Mouse (Mus musculus) lung, embryonic 14.5 days (tissue): Measurements from ENCODE around the gene Tubg1. TPM values are rescaled to one million over a fixed set of nuclear protein-coding genes. Genes with fewer than 3 reads are reported as not detected.
A peak's percentile ranks its signal among the peaks of the same experiment; 100 is the strongest.

Experiments used
- ATAC-seq: fragments of 200-750 bp; cut with Nextera tagmentation; 2 replicates; pipeline ENCODE4 v1.8.0; 2017; ENCODE audit warnings: mild to moderate bottlenecking, moderate TSS enrichment, moderate library complexity; ENCODE audit not compliant: insufficient read depth
- DNase-seq: peaks from one replicate; pipeline ENCODE4 v3.0.0-alpha.2; 2015
- H3K27ac ChIP-seq: fragments of 300-500 bp; sonication (generic); 2 replicates; pipeline ENCODE4 v1.5.1; 2014; ENCODE audit warnings: low read depth, mild to moderate bottlenecking, moderate library complexity
- H3K27me3 ChIP-seq: fragments of 300-500 bp; sonication (generic); 2 replicates; pipeline ENCODE4 v1.6.1; 2014; ENCODE audit warnings: low read length, control low read depth; ENCODE audit not compliant: insufficient read depth
- H3K36me3 ChIP-seq: fragments of 300-500 bp; sonication (generic); 2 replicates; pipeline ENCODE4 v1.6.1; 2014; ENCODE audit warnings: control low read depth; ENCODE audit not compliant: insufficient read depth
- H3K4me1 ChIP-seq: fragments of 300-500 bp; sonication (generic); 2 replicates; pipeline ENCODE4 v1.6.1; 2014; ENCODE audit warnings: antibody characterized with exemption, control low read depth; ENCODE audit not compliant: insufficient read depth
- H3K4me2 ChIP-seq: fragments of 300-500 bp; sonication (generic); 2 replicates; pipeline ENCODE4 v1.6.1; 2014; ENCODE audit warnings: mild to moderate bottlenecking
- H3K4me3 ChIP-seq: fragments of 300-500 bp; sonication (generic); 2 replicates; pipeline ENCODE4 v1.5.1; 2014; ENCODE audit warnings: low read depth, low read length
- H3K9ac ChIP-seq: fragments of 300-500 bp; sonication (generic); 2 replicates; pipeline ENCODE4 v1.6.1; 2014
- H3K9me3 ChIP-seq: fragments of 300-500 bp; sonication (generic); 2 replicates; pipeline ENCODE4 v1.6.1; 2016; ENCODE audit warnings: low read depth, low read length, control low read depth
- CTCF ChIP-seq: IDR thresholded peaks from 2 replicates; pipeline ENCODE4 v1.5.1; 2016; ENCODE audit warnings: antibody characterized with exemption, low read depth
- WGBS: fragments of 180-500 bp; shearing (Covaris S2); extraction: QIAGEN DNeasy Blood & Tissue Kit; methylation state at CpG from one replicate; pipeline ENCODE4 v1.1.7; 2014; 5-methylcytosine and 5-hydroxymethylcytosine counted together
- polyA plus RNA-seq: library from polyadenylated mRNA; unstranded; fragments of >200 nt; fragmentation: Nextera tagmentation; extraction: Ambion mirVana; gene quantifications from 2 replicates; pipeline ENCODE4 v1.2.1, GENCODE M21; 2014

Gene Tubg1
- polyA plus RNA-seq, 1 experiment from 2014 or later: 96.0 TPM

DNA sequence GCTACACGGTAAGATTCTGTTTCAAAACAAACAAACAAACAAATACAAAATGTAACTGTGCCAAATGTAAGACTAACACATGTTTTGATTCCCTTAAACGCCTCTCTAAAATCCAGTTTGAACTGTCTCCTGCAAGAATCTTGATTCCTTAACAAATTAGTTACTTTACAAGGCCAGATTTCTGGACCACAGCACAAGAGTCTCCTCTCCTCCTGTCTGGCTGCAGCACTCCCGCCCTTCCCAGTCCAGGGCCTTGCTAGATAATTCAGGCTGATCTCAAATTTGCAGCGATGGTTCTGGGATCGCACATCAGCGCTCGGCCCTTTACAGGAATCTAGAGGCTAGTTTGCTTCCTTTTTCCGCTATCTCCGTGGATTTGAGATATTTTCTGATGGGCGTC, 38.1 kb upstream of the Tubg1 start:
- DNase-seq: no peak
- H3K9ac ChIP-seq: peak overlapping the region; percentile 87
- 4% methylated on average over 10 of the region's 10 CpGs for WGBS

DNA sequence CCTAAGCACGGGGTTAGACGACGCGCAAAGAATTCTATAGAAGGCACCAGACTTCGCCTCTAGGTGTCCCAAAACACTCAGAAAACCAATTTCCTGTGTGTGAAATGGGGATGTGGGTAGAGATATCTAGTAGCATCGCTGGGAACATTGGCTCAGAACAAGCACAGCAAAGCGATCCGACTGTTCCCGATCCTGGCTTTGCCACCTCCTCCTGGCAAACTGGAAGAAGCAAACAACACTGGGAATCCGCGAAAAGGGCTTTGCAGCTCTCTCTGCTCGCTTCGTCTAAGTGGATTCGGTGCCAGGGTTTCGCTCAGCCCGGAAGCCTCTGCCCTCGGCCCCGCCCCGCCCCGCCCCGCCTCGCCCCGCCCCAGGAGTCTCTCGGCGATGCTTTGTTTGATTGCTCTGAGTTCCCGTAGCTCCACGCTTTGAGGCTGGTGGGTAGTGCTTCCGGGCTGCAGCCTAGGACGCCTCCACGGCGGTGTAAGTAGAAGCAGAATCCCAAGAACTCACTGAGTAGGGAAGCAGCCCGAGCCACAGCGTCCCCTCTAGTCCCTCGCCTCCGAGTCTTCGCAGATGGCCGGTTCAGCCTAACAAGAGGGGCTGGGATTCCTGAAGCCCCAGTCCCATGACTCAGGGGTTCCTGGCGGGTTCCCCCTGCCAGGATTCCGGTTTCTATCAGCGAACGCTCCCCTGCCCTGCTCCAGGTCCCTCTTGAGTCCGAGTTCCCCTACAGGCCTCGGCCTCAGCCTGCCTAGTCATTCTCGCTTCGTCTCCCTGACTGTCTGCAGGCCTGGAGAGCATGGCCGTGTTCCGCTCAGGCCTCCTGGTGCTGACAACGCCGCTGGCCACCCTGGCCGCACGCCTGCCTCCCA, 37.3 kb upstream of the Tubg1 start, which contains the start of gene Coasy:
Coasy (plus strand) TSS at position 358 of the 875 bp plus-strand sequence.
- Histone ChIP-seq H3K9ac (peak within 1 kb of the TSS; percentile 87), H3K27me3 (peaks cover 44% of the 10 kb centered on the region), H3K9me3 (no peaks in the 10 kb centered on the region), H3K36me3 (peaks cover 12% of the 10 kb centered on the region; the same call in 1 of the 2 replicates), H3K4me1 (peaks cover 10% of the 10 kb centered on the region; the same call in 1 of the 2 replicates), H3K27ac (peak within 1 kb of the TSS; percentile 93), H3K4me2 (peak within 1 kb of the TSS; percentile 98), H3K4me3 (peak within 1 kb of the TSS; percentile 83)
- ATAC-seq (peak; percentile 88), DNase-seq (peak; percentile 94)
- WGBS: under 1% methylated on average over 51 of the region's 51 CpGs
- TF ChIP-seq CTCF: peak; percentile 62

More for the DNA sequence above, 38.1 kb upstream of the Tubg1 start:
- Histone ChIP-seq H3K9me3 (no peaks in the 10 kb centered on the region), H3K27me3 (peaks cover 44% of the 10 kb centered on the region), H3K27ac (peak overlapping the region; percentile 79), H3K4me3 (peak overlapping the region; percentile 83), H3K4me1 (peaks cover 10% of the 10 kb centered on the region; the same call in 1 of the 2 replicates), H3K4me2 (peak overlapping the region; percentile 98), H3K36me3 (peaks cover 12% of the 10 kb centered on the region; the same call in 1 of the 2 replicates)
- no peak for TF ChIP-seq CTCF
- no peak for ATAC-seq

DNA sequence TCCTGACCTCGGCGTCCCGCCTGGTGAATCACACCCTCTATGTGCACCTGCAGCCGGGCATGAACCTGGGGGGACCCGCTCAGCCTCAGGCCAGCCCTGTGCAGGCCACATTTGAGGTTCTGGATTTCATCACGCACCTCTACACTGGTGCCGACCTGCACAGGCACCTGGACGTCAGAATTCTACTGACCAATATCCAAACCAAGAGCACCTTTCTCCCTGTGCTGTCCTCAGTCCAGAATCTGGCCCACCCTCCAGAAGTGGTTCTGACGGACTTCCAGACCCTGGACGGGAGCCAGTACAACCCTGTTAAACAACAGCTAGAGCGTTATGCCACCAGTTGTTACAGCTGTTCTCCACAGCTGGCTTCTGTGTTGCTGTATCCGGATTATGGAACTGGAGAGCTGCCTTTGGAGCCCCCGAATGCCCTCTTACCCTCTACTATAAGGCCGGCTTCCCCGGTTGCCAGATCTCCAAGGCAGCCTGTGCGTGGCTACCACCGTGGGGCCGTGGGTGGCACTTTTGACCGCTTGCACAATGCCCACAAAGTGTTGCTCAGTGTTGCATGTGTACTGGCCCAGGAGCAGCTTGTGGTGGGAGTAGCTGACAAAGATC, 36.5 kb upstream of the Tubg1 start:
- TF ChIP-seq CTCF: no peak
- peak; percentile 24 for ATAC-seq
- peak overlapping the region; percentile 93 for H3K27ac ChIP-seq
- peak overlapping the region; percentile 98 for H3K4me2 ChIP-seq
- DNase-seq: no peak
- peaks cover 37% of the 10 kb centered on the region for H3K27me3 ChIP-seq
- WGBS: 27% methylated on average over 19 of the region's 19 CpGs
- H3K4me3 ChIP-seq: peak overlapping the region; percentile 83
- H3K36me3 ChIP-seq: peaks cover 12% of the 10 kb centered on the region; the same call in 1 of the 2 replicates
- no peaks in the 10 kb centered on the region for H3K9me3 ChIP-seq
- H3K4me1 ChIP-seq: peaks cover 10% of the 10 kb centered on the region
- peak overlapping the region; percentile 87 for H3K9ac ChIP-seq

DNA sequence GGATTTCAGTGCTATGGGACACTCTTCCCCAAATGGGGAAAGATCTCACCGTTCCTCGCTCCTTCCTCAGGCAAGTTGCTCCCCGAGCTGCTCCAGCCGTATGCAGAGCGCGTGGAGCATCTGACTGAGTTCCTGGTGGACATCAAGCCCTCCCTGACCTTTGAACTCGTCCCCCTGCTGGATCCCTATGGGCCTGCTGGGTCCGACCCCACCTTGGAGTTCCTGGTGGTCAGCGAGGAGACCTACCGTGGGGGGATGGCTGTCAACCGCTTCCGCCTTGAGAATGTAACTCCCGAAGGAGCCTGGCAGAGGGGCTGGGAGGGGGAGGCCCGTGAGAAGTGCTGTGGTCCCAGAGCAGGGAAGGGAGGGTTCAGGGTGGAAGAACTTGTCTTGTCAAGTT, 35.5 kb upstream of the Tubg1 start:
- no peak overlapping the region for H3K27ac ChIP-seq
- WGBS: 82% methylated on average over 14 of the region's 14 CpGs
- no peaks in the 10 kb centered on the region for H3K9me3 ChIP-seq
- peaks cover 10% of the 10 kb centered on the region for H3K4me1 ChIP-seq
- no peak for TF ChIP-seq CTCF
- peaks cover 16% of the 10 kb centered on the region for H3K36me3 ChIP-seq
- DNase-seq (no peak), ATAC-seq (no peak)
- H3K27me3 ChIP-seq: peaks cover 26% of the 10 kb centered on the region
- no peak overlapping the region for H3K9ac ChIP-seq
- no peak overlapping the region for H3K4me2 ChIP-seq
- no peak overlapping the region for H3K4me3 ChIP-seq

DNA sequence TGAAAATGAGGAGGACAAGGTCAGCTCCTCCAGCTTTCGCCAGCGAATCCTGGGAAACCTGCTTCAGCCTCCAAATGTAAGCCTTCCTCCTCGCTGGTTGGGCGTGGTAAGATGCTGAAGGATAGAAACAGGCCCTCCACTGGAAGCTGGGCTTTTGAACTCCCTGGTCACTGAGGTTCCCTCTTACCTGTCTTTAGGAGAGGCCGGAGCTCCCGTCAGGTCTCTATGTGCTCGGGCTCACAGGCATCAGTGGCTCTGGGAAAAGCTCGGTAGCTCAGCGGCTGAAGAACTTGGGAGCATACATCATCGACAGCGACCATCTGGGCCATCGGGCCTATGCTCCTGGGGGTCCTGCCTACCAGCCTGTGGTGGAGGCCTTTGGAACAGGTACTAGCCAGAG, 34.9 kb upstream of the Tubg1 start:
- Histone ChIP-seq H3K27ac (no peak overlapping the region), H3K4me3 (no peak overlapping the region), H3K9me3 (no peaks in the 10 kb centered on the region), H3K4me1 (peaks cover 10% of the 10 kb centered on the region), H3K9ac (no peak overlapping the region), H3K36me3 (peaks cover 22% of the 10 kb centered on the region), H3K27me3 (peaks cover 21% of the 10 kb centered on the region), H3K4me2 (no peak overlapping the region)
- DNase-seq (no peak), ATAC-seq (no peak)
- no peak for TF ChIP-seq CTCF
- WGBS: 90% methylated on average over 12 of the region's 12 CpGs

DNA sequence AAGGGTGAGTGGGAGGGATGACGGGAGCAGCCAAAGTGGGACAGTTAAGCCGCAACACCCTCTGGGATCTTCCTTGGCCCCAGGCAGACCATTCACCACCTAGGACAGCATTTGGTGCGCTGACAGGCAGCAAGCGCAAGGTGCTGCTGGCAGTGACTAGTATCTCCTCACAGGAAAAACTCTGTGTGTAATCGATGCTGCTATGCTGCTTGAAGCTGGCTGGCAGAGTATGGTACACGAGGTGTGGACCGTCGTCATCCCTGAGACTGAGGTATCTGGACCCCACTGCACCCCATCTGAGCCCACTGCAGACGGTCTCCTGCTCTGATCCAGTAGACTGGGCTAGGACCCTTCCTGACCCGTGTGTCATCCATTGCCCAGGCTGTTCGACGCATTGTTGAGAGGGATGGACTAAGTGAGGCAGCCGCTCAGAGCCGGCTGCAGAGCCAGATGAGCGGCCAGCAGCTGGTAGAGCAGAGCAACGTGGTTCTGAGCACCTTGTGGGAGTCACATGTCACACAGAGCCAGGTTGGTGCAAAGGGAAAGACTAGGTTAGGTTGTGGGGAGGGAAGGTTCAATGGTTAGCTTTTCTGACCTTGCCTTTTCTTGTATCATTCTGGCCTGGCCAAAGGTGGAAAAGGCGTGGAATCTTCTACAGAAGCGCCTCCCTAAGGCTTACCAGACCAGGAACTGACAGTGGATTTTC, 34.0 kb upstream of the Tubg1 start:
- H3K27me3 ChIP-seq: peaks cover 11% of the 10 kb centered on the region
- H3K36me3 ChIP-seq: peaks cover 31% of the 10 kb centered on the region
- ATAC-seq (no peak), DNase-seq (no peak)
- peaks cover 10% of the 10 kb centered on the region for H3K4me1 ChIP-seq
- no peaks in the 10 kb centered on the region for H3K9me3 ChIP-seq
- H3K4me2 ChIP-seq: no peak overlapping the region
- no peak overlapping the region for H3K4me3 ChIP-seq
- WGBS: 89% methylated on average over 18 of the region's 18 CpGs
- H3K9ac ChIP-seq: no peak overlapping the region
- no peak overlapping the region for H3K27ac ChIP-seq
- TF ChIP-seq CTCF: no peak
